Mouse (Mus musculus) lung, postnatal 0 days (tissue): ENCODE data around the gene Kyat3.

Experiments used
- CTCF ChIP-seq: IDR thresholded peaks from 2 replicates; pipeline ENCODE4 v1.5.1; 2016; ENCODE audit warnings: antibody characterized with exemption, mild to moderate bottlenecking
- EP300 ChIP-seq: IDR thresholded peaks from 2 replicates; pipeline ENCODE4 v1.6.1; 2016; ENCODE audit warnings: antibody characterized with exemption, mild to moderate bottlenecking, control low read depth

DNA sequence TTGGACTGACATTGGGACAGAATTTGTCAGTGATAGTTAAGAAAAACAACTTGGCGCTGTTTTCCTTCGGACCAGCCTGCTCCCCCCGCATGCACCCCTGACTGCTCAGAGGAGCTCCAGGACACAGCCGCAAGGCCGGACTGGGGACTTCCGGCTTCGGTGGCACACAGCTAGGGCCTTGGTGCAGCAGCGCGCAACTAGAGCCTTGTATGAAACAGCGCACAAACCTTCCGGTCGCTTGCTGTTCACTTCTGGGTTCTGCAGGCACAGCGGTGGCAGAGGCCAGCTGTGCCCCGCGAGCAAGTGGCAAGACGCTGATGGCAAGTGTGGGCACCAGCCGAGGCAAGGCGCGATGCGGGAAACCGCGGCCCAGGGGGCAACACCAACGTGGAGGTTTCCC, 12.9 kb upstream of the Kyat3 start:
- TF ChIP-seq CTCF (no peak), EP300 (no peak)
